Mouse (Mus musculus) urinary bladder, postnatal 4 days (tissue): ENCODE data around the gene Cpsf3.

Source experiments
- DNase-seq, 2 experiments: peaks; one replicate each; pipeline ENCODE4 v3.0.0; 2021 to 2022; ENCODE audit warnings: low spot score in 2 of 2

Cpsf3 gene

GRCm38 (mm10) chr12:21284761-21285441 lies at the start of gene Cpsf3:
Gene Cpsf3, plus strand, starts transcription at chr12:21285391.
- DNase-seq: no peak

- no peak for DNase-seq
Measured at GRCm38 (mm10) chr12:21241965-21242364, 43.2 kb upstream of the Cpsf3 start.

- no peak for DNase-seq
Measured at GRCm38 (mm10) chr12:21244375-21244960, 40.7 kb upstream of the Cpsf3 start.

- no peak for DNase-seq
Measured at GRCm38 (mm10) chr12:21247711-21248392, 37.3 kb upstream of the Cpsf3 start.

- DNase-seq: no peak
Measured at GRCm38 (mm10) chr12:21260494-21261256, 24.5 kb upstream of the Cpsf3 start.

- no peak for DNase-seq
Measured at GRCm38 (mm10) chr12:21261521-21261920, 23.7 kb upstream of the Cpsf3 start.

- DNase-seq: no peak
Measured at GRCm38 (mm10) chr12:21263256-21263655, 21.9 kb upstream of the Cpsf3 start.

- DNase-seq: no peak
Measured at GRCm38 (mm10) chr12:21264241-21264640, 20.9 kb upstream of the Cpsf3 start.

GRCm38 (mm10) chr12:21264970-21265369 lies 20.2 kb upstream of the Cpsf3 start:
- no peak for DNase-seq

- DNase-seq: no peak
Measured at GRCm38 (mm10) chr12:21265501-21265900, 19.7 kb upstream of the Cpsf3 start.

- DNase-seq: peak in 1 of 2 experiments; percentile 39
Measured at GRCm38 (mm10) chr12:21265946-21266783, 19.0 kb upstream of the Cpsf3 start.

GRCm38 (mm10) chr12:21266784-21267098 lies 18.4 kb upstream of the Cpsf3 start:
- DNase-seq: no peak

GRCm38 (mm10) chr12:21268083-21268616 lies 17.0 kb upstream of the Cpsf3 start:
- no peak for DNase-seq

GRCm38 (mm10) chr12:21274446-21274845 lies 10.7 kb upstream of the Cpsf3 start:
- no peak for DNase-seq

- DNase-seq: no peak
Measured at GRCm38 (mm10) chr12:21277352-21277864, 7.8 kb upstream of the Cpsf3 start.

- DNase-seq: no peak
Measured at GRCm38 (mm10) chr12:21285508-21286242, 484 bp downstream of the Cpsf3 start.

GRCm38 (mm10) chr12:21286243-21286622 lies 1.0 kb downstream of the Cpsf3 start, which contains the start of gene Itgb1bp1:
Gene Itgb1bp1, minus strand, starts transcription at chr12:21286284.
- peak; percentile 98 for DNase-seq

- DNase-seq: no peak
Measured at GRCm38 (mm10) chr12:21286712-21287650, 1.8 kb downstream of the Cpsf3 start.
